Mouse (Mus musculus): ENCODE data around the gene Chil1. TPM values are rescaled to one million over a fixed set of nuclear protein-coding genes. Genes with fewer than 3 reads are reported as not detected.

The Chil1 gene
- polyA plus RNA-seq, 1 experiment from 2014 or later = 1.5 TPM

- Histone ChIP-seq H3K4me2 (no peak overlapping the region), H3K36me3 (replicated peaks) (no peaks in the 10 kb centered on the region), H3K27ac (no peak overlapping the region), H3K9me3 (no peaks in the 10 kb centered on the region), H3K9ac (no peak overlapping the region), H3K27me3 (replicated peaks) (no peaks in the 10 kb centered on the region), H3K4me3 (no peak overlapping the region), H3K4me1 (no peaks in the 10 kb centered on the region)
- WGBS = 86% methylated on average over 3 of the region's 3 CpGs
- ATAC-seq (replicated peaks) = no peak
Measured at GRCm38 (mm10) chr1:134160404-134160803, 21.6 kb upstream of the Chil1 start.

GRCm38 (mm10) chr1:134161399-134161798, 20.6 kb upstream of the Chil1 start:
- H3K4me1 ChIP-seq = no peaks in the 10 kb centered on the region
- no peaks in the 10 kb centered on the region for H3K36me3 ChIP-seq (replicated peaks)
- no peaks in the 10 kb centered on the region for H3K9me3 ChIP-seq
- ATAC-seq (replicated peaks) = no peak
- H3K9ac ChIP-seq = no peak overlapping the region
- H3K4me2 ChIP-seq = no peak overlapping the region
- H3K27ac ChIP-seq = no peak overlapping the region
- H3K4me3 ChIP-seq = no peak overlapping the region
- no peaks in the 10 kb centered on the region for H3K27me3 ChIP-seq (replicated peaks)
- 64% methylated on average over 6 of the region's 6 CpGs for WGBS

- Histone ChIP-seq H3K4me2 (no peak overlapping the region), H3K4me3 (no peak overlapping the region), H3K9me3 (no peaks in the 10 kb centered on the region), H3K4me1 (no peaks in the 10 kb centered on the region), H3K9ac (no peak overlapping the region), H3K27me3 (replicated peaks) (no peaks in the 10 kb centered on the region), H3K27ac (no peak overlapping the region), H3K36me3 (replicated peaks) (no peaks in the 10 kb centered on the region)
- ATAC-seq (replicated peaks) = no peak
- 88% methylated on average over 6 of the region's 6 CpGs for WGBS
Measured at GRCm38 (mm10) chr1:134162510-134163225, 19.3 kb upstream of the Chil1 start.

GRCm38 (mm10) chr1:134163476-134163875, 18.5 kb upstream of the Chil1 start:
- Histone ChIP-seq H3K4me3 (no peak overlapping the region), H3K4me1 (no peaks in the 10 kb centered on the region), H3K4me2 (no peak overlapping the region), H3K9ac (no peak overlapping the region), H3K9me3 (no peaks in the 10 kb centered on the region), H3K36me3 (replicated peaks) (no peaks in the 10 kb centered on the region), H3K27ac (no peak overlapping the region), H3K27me3 (replicated peaks) (no peaks in the 10 kb centered on the region)
- WGBS = 90% methylated on average over 7 of the region's 7 CpGs
- ATAC-seq (replicated peaks) = no peak

- Histone ChIP-seq H3K36me3 (replicated peaks) (no peaks in the 10 kb centered on the region), H3K4me1 (no peaks in the 10 kb centered on the region), H3K4me3 (no peak overlapping the region), H3K27me3 (replicated peaks) (no peaks in the 10 kb centered on the region), H3K4me2 (no peak overlapping the region), H3K27ac (no peak overlapping the region), H3K9ac (no peak overlapping the region), H3K9me3 (no peaks in the 10 kb centered on the region)
- no peak for ATAC-seq (replicated peaks)
- WGBS = 67% methylated on average over 4 of the region's 4 CpGs
Measured at GRCm38 (mm10) chr1:134164454-134164853, 17.5 kb upstream of the Chil1 start.

- ATAC-seq (replicated peaks) = no peak
- H3K36me3 ChIP-seq (replicated peaks) = no peaks in the 10 kb centered on the region
- H3K4me3 ChIP-seq = no peak overlapping the region
- H3K4me2 ChIP-seq = no peak overlapping the region
- H3K27me3 ChIP-seq (replicated peaks) = no peaks in the 10 kb centered on the region
- H3K4me1 ChIP-seq = no peaks in the 10 kb centered on the region
- H3K9ac ChIP-seq = no peak overlapping the region
- H3K27ac ChIP-seq = no peak overlapping the region
- H3K9me3 ChIP-seq = no peaks in the 10 kb centered on the region
- 96% methylated on average over 3 of the region's 3 CpGs for WGBS
Measured at GRCm38 (mm10) chr1:134166547-134166946, 15.4 kb upstream of the Chil1 start.

GRCm38 (mm10) chr1:134167416-134168305, 14.3 kb upstream of the Chil1 start:
- ATAC-seq (replicated peaks) = no peak
- H3K4me2 ChIP-seq = no peak overlapping the region
- WGBS = 46% methylated on average over 14 of the region's 14 CpGs

GRCm38 (mm10) chr1:134168567-134168966, 13.4 kb upstream of the Chil1 start:
- 78% methylated on average over 3 of the region's 3 CpGs for WGBS

More at GRCm38 (mm10) chr1:134167416-134168305, 14.3 kb upstream of the Chil1 start:
- no peaks in the 10 kb centered on the region for H3K36me3 ChIP-seq (replicated peaks)
- no peak overlapping the region for H3K27ac ChIP-seq
- H3K27me3 ChIP-seq (replicated peaks) = no peaks in the 10 kb centered on the region
- no peaks in the 10 kb centered on the region for H3K4me1 ChIP-seq
- no peak overlapping the region for H3K9ac ChIP-seq
- H3K4me3 ChIP-seq = no peak overlapping the region
- H3K9me3 ChIP-seq = no peaks in the 10 kb centered on the region

GRCm38 (mm10) chr1:134168985-134169697, 12.8 kb upstream of the Chil1 start:
- Histone ChIP-seq H3K9ac (no peak overlapping the region), H3K9me3 (no peaks in the 10 kb centered on the region), H3K27ac (no peak overlapping the region), H3K36me3 (replicated peaks) (no peaks in the 10 kb centered on the region), H3K27me3 (replicated peaks) (no peaks in the 10 kb centered on the region), H3K4me2 (no peak overlapping the region), H3K4me1 (no peaks in the 10 kb centered on the region), H3K4me3 (no peak overlapping the region)
- WGBS = 91% methylated on average over 8 of the region's 8 CpGs
- ATAC-seq (replicated peaks) = no peak

More at GRCm38 (mm10) chr1:134168567-134168966, 13.4 kb upstream of the Chil1 start:
- Histone ChIP-seq H3K36me3 (replicated peaks) (no peaks in the 10 kb centered on the region), H3K4me3 (no peak overlapping the region), H3K9me3 (no peaks in the 10 kb centered on the region), H3K9ac (no peak overlapping the region), H3K27me3 (replicated peaks) (no peaks in the 10 kb centered on the region), H3K4me2 (no peak overlapping the region), H3K4me1 (no peaks in the 10 kb centered on the region), H3K27ac (no peak overlapping the region)
- no peak for ATAC-seq (replicated peaks)

GRCm38 (mm10) chr1:134173081-134173480, 8.9 kb upstream of the Chil1 start:
- H3K27ac ChIP-seq = no peak overlapping the region
- no peaks in the 10 kb centered on the region for H3K4me1 ChIP-seq
- H3K9me3 ChIP-seq = no peaks in the 10 kb centered on the region
- ATAC-seq (replicated peaks) = no peak
- H3K4me2 ChIP-seq = no peak overlapping the region
- H3K27me3 ChIP-seq (replicated peaks) = no peaks in the 10 kb centered on the region
- WGBS = 53% methylated on average over 7 of the region's 7 CpGs
- H3K36me3 ChIP-seq (replicated peaks) = no peaks in the 10 kb centered on the region
- H3K4me3 ChIP-seq = no peak overlapping the region
- no peak overlapping the region for H3K9ac ChIP-seq

GRCm38 (mm10) chr1:134177976-134178375, 4.0 kb upstream of the Chil1 start:
- no peak overlapping the region for H3K4me3 ChIP-seq
- WGBS = 91% methylated on average over 5 of the region's 5 CpGs
- no peak overlapping the region for H3K27ac ChIP-seq
- no peaks in the 10 kb centered on the region for H3K9me3 ChIP-seq
- H3K27me3 ChIP-seq (replicated peaks) = no peaks in the 10 kb centered on the region
- no peaks in the 10 kb centered on the region for H3K4me1 ChIP-seq
- no peak for ATAC-seq (replicated peaks)
- no peak overlapping the region for H3K4me2 ChIP-seq
- H3K36me3 ChIP-seq (replicated peaks) = no peaks in the 10 kb centered on the region
- no peak overlapping the region for H3K9ac ChIP-seq

GRCm38 (mm10) chr1:134184089-134184488, 2.1 kb downstream of the Chil1 start:
- ATAC-seq (replicated peaks) = no peak
- no peak overlapping the region for H3K4me2 ChIP-seq
- H3K27ac ChIP-seq = no peak overlapping the region
- H3K9me3 ChIP-seq = no peaks in the 10 kb centered on the region
- H3K36me3 ChIP-seq (replicated peaks) = no peaks in the 10 kb centered on the region
- peaks cover 16% of the 10 kb centered on the region for H3K4me1 ChIP-seq
- no peak overlapping the region for H3K9ac ChIP-seq
- no peaks in the 10 kb centered on the region for H3K27me3 ChIP-seq (replicated peaks)
- 94% methylated on average over 4 of the region's 4 CpGs for WGBS
- H3K4me3 ChIP-seq = no peak overlapping the region

Measured in midbrain, embryonic 15.5 days (tissue).